Comparison of ENCODE assay signal across 23 mouse cellular contexts in genomic region chr11:54965234-54965633, GRCm38 (mm10). TPM values are rescaled to one million over a fixed set of nuclear protein-coding genes. Genes with fewer than 3 reads are reported as not detected.
DNase-seq lines count a peak whose midpoint lies in the region; ATAC-seq and TF ChIP-seq lines count a peak whose summit lies in the region.
"Had no signal": no experiment of that assay in that cellular context is flagged by ENCODE, and none has a peak within 500 bp of the region (broad histone marks: within the 10 kb centered on the region; RNA-seq: fewer than 3 reads in every experiment).

No protein-coding gene starts in this region.

- no peak overlapping the region for H3K4me3 ChIP-seq in C2C12 (ENCODE audit: insufficient read depth, poor library complexity, severe bottlenecking)
- no peak overlapping the region for H3K4me3 ChIP-seq in left cerebral cortex, adult 2 months
- H3K4me3 ChIP-seq: embryonic facial prominence, embryonic 13.5 days; forebrain, embryonic 13.5 days; heart, embryonic 10.5 days; hindbrain, embryonic 12.5 days had no signal

- H3K36me3 ChIP-seq in C2C12 (ENCODE audit: control insufficient read depth, insufficient read depth), result no peaks in the 10 kb centered on the region
- H3K36me3 ChIP-seq: embryonic facial prominence, embryonic 13.5 days; heart, embryonic 10.5 days; hindbrain, embryonic 12.5 days had no signal

- peak; percentile 61 for DNase-seq in 416B (ENCODE audit: low read depth)
- DNase-seq in right cerebral cortex, adult 2 months (ENCODE audit: low spot score in 2 of 2), result no peak
- no peak for DNase-seq in left cerebral cortex, adult 2 months (ENCODE audit: extremely low spot score in 1 of 2, low spot score in 2 of 2)
- DNase-seq: adrenal gland, adult 8-10 months; B cell, adult 2 months; cerebellum, adult 11-12 months; cerebellum, adult 9-10 months; cerebellum, postnatal 25 days; forebrain, postnatal 0 days; gastrocnemius, postnatal 25 days; heart, adult 18-20 months; heart, postnatal 10 days; heart, postnatal 4 days had no signal

- intact Hi-C loops in left cerebral cortex, adult 2 months (cut with DNase I), result no loop called here

- no peak overlapping the region for H3ac ChIP-seq in C2C12 (ENCODE audit: control insufficient read depth, insufficient read length, low read depth)

- H3K27ac ChIP-seq in left cerebral cortex, adult 2 months, result no peak overlapping the region
- H3K27ac ChIP-seq: embryonic facial prominence, embryonic 13.5 days; forebrain, embryonic 13.5 days; heart, embryonic 10.5 days; hindbrain, embryonic 12.5 days had no signal

- TF ChIP-seq CTCF in C2C12 (IDR thresholded peaks at IDR 0.05; ENCODE audit: control insufficient read depth, insufficient read depth, insufficient read length), result no peak
- no peak for TF ChIP-seq CTCF in left cerebral cortex, adult 2 months (IDR thresholded peaks at IDR 0.05)

- H3K79me3 ChIP-seq in C2C12 (ENCODE audit: low read depth), result no peaks in the 10 kb centered on the region

- no peaks in the 10 kb centered on the region for H3K79me2 ChIP-seq in C2C12 (ENCODE audit: control insufficient read depth, insufficient read depth)

- no peaks in the 10 kb centered on the region for H3K27me3 ChIP-seq in C2C12 (ENCODE audit: control insufficient read depth, insufficient read depth, insufficient read length)
- H3K27me3 ChIP-seq: embryonic facial prominence, embryonic 13.5 days; forebrain, embryonic 13.5 days; hindbrain, embryonic 12.5 days; Patski had no signal

- ATAC-seq in granulocyte monocyte progenitor cell, adult 5-6 weeks (replicated peaks; ENCODE audit: poor library complexity, severe bottlenecking), result peak; percentile 73
- peak; percentile 27; the same call in 1 of the 2 replicates for ATAC-seq in monocyte, adult 5-6 weeks (replicated peaks; ENCODE audit: insufficient number of reproducible peaks, low FRiP score, low TSS enrichment, poor library complexity, severe bottlenecking)
- ATAC-seq: forebrain, embryonic 13.5 days; forebrain, postnatal 0 days; hindbrain, embryonic 16.5 days; inflammation-experienced regulatory T-cells, adult 6 months; Patski had no signal

TF ChIP-seq in C2C12, 6 proteins besides CTCF, POLR2A, EP300 and RAD21:
- TF ChIP-seq CEBPB (IDR thresholded peaks at IDR 0.05; ENCODE audit: low read depth), result peak; percentile 40
- TF ChIP-seq MAX (IDR thresholded peaks at IDR 0.05), result no peak

RNA-seq across cellular contexts. Expression of gene Tnip1, which starts 2.5 kb away (rescaled TPM):
- polyA plus RNA-seq in C2C12 (2012; fragmentation: generic; extraction: Trizol), result 18.8 TPM
- 27.7 and 48.9 TPM in 2 replicates for total RNA-seq in granulocyte monocyte progenitor cell, adult 5-6 weeks (2014; fragmentation: Nextera tagmentation)
- total RNA-seq in granulocyte monocyte progenitor cell, adult 5-6 weeks (2017), result 25.3 and 28.0 TPM in 2 replicates
- 62.1 to 83.4 TPM (median 78.5 TPM) in 3 replicates for total RNA-seq in monocyte, adult 5-6 weeks (2017)
- total RNA-seq in left cerebral cortex, adult 2 months (2021), result 10 to 100 TPM; 38.3 to 38.4 TPM
